Mouse (Mus musculus) skeletal muscle tissue, adult 2 months (tissue): ENCODE results near the gene Gm11444.

ENCODE experiments used
- DNase-seq: peaks from one replicate; pipeline ENCODE4 v3.0.0-alpha.2; 2012; ENCODE audit warnings: low read depth, low spot score

Gene Gm11444

DNA sequence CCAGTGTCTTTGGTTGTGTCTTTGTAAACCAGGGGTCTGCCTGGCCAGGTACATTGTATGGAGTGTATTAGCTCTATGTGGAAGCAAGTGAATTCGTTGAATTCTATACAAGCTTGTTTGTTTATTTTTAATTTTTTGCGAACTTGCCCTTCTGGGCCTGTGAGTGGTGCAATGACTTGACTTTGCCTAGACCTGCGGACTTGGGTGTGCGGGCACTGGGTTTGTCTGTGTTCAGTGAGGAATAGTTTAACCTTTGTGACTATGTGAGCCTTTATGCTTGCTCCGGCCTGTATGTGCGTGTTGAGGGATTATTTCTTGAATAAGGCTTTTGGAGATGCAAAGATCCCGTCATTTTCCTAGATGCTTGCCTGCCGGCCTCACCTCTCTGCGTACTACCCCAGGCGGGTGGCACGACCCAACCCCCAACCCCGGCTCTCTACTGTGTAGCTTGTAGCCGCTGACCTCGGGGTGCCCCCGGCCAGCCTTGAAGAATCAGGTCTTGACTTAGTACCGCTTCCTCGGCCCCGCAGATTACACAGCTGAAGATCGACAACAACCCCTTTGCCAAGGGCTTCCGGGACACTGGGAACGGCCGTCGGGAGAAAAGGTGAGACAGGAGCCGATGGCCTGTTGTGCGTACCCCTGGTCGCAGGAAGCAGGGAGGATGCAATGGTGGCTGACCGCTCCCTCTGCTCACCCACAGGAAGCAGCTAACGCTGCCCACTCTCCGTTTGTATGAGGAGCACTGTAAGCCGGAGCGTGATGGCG lies 13.4 kb downstream of the Gm11444 start:
- no peak for DNase-seq

DNA sequence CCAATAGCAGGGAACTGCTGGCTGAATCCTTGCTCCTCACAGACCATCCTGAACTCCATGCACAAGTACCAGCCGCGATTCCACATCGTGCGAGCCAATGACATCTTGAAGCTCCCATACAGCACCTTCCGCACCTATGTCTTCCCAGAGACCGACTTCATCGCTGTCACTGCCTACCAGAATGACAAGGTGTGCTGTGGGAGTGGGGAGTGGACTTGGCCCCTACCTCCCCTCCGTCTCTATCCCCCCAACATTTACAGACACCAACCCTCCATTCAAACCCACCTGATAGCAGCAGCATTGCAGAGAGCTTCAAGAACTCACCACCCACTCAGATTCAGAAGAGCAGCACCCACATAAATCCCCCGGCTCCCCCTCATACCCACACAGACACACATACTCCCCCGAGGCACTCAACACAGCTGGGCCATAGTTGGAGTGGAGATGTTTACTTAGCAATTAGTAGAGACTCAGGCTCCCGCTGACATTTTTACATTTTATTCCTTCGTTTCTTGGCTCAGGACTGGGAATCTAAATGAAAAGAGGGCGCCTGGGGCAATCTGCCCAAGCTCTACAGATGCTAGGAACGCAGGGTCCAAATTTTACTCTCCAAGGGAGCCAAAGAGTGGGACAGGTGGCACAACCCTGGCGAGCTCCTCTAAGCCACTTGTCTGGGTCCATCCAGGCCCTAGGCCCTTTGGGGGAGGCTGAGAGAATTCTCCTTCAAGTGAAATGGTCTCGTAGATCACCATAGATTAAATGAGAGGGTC lies 14.2 kb downstream of the Gm11444 start:
- DNase-seq = no peak

DNA sequence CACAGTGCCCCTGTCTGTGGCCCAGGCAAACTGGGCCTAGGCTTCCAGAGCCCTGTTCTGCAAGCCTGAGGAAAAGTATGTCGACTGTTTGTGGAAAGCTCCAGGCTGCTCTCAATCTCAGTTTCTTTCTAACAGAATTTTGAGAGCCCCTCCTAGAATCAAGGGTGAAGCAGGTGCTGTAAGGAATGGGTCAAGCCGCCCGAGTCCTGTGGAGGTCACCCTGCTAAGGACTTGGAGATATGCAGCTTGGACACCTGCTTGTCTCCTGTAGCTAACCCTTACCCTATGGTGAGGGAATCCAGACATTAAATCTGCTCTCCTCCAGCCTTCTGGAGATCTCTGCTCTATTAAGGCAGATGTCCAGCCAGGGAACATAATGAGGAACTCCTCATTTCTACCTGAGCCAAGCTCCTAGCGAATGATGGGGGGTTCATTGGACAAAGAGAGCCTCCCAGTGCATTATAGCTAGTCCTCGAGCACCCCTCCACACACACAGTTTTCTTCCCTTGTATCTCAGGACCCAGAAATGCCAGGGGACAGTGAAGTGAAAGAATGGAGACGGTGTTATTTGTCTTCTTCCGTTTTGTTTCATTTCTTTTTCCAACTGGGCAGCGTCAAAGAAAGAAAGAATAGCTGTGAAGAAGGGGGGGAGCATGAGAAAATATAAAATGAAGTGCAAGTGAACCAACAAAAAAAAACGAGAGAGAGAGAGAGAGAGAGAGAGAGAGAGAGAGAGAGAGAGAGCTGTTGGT lies 15.0 kb downstream of the Gm11444 start:
- DNase-seq = no peak

GRCm38 (mm10) chr11:85834386-85834931 lies 15.7 kb downstream of the Gm11444 start:
- DNase-seq = no peak

DNA sequence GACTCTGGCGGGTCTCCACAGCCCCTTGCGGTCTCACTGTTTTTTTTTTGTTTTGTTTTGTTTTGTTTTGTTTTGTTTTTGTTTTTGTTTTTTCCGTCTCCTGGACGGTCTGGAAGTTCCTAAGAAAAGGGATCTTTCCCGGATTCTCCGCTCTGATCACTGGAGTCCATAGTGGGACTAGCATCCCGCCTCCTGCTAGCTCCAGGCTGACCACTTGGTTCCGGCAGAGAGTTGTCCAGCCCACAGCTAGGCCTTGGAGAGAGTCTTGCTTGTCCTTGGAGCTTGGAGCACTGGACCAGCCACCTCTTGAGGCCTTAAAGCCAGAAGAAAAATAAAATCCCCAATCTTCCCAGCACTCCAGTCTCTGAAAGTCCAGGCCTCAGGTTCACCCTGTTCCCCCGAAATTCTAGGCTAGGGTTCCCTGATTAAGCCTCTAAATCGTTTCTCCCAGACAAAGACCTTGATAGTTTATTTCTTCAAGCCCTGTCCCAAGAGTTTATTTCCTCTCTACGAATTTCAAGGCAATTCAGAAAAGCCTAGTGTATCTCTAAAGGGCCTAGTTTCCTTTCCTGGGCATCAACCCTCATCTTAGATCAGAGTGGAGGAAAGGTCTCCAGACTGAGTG lies 16.3 kb downstream of the Gm11444 start:
- no peak for DNase-seq

DNA sequence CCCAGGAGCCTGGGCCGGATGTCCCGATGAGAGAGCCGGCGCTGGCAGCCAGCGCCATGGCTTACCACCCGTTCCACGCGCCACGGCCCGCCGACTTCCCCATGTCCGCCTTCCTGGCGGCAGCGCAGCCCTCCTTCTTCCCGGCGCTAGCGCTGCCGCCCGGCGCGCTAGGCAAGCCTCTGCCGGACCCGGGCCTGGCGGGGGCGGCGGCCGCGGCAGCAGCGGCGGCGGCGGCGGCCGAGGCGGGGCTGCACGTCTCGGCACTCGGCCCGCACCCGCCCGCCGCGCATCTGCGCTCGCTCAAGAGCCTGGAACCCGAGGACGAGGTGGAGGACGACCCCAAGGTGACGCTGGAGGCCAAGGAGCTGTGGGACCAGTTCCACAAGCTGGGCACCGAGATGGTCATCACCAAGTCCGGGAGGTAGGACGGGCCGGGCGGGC lies 17.0 kb downstream of the Gm11444 start:
- no peak for DNase-seq

DNA sequence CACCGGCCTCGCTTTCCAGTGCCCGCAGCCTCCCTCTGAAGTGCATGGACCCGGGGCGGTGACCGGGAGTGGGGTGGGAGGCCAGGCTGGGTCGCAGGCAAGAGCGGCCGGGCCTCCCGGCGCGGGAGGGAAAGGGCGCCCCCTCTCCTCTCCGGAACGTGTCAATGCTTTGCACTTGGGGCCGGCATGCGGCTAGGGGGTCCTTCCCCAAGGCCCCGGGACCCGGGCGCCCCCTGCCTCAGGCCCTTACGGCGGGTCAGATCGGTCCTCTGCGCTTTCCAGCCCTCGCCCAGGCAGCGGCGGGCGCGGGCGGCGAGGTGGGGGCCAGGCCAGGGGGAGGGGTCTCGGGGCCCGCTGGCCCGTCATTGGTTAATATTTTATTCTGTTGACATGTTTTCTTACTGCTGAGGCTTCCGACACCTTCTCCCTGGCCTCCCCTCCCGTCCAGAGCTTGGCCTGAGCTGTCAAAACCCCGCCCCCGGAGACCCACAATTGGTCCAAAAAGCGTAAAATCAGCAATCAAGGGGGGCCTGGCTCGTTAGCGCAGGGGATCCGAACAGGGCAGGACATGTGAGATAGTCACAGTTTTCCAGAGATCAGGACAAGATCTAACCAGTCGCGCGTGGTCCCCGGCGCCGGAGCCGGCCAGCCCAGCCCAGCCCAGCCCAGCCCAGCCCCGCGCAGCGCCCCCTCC lies 17.8 kb downstream of the Gm11444 start, which contains the start of gene Tbx2:
TSS of gene Tbx2 (plus strand) at position 321 of the 694 bp plus-strand sequence.
- peak; percentile 65 for DNase-seq

DNA sequence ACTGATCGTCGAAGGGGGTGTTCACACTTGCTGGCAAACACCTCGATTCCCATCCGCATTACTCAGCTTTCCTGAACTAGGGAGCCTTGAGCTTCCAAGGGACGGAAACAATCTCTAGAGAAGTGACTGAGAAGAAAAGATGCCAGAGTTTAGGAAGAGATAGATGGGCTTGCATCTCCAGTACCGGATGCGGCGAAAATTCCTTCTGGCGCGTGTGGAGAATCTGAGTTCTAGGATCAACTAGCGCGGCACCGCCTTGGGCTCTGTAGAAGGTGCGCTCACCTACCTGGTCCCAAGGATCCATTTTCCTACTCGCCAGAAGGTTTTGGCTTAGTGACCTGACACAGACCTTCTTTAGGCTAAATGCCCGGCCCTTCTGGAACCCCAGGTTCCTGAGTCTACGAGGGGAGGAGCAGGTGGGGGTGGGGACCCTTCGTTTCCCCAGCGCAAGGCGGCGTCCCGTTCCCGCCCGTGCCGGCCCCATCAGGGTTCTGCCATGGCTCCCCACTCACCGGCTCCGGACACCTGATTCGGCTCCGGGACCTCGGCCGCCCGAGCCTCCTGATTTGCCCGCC lies 18.4 kb downstream of the Gm11444 start:
- no peak for DNase-seq

DNA sequence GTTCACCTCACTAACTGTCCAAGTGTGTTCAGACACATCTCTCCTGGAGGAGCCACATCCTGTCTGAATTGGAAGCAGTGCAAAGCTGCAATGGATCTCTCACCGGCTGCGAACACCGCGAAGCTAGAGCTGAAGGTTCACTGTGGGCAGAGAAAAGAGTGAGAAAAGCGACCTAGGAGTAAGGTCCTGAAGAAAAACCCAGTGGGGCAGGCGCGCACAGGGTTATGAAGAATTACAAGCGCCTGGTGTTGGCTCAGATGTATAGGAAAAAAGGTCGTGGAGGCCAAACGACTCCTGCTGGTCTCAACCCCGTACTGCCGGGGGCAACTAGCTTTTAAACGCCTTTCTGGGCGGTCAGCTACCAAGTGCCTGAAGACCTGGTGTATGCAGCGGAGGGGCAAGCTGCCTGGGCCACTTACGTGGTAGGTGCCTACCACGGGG lies 19.2 kb downstream of the Gm11444 start:
- DNase-seq = no peak

GRCm38 (mm10) chr11:85829520-85830440 lies 20.4 kb downstream of the Gm11444 start:
- DNase-seq = no peak

GRCm38 (mm10) chr11:85828691-85829519 lies 21.2 kb downstream of the Gm11444 start:
- DNase-seq = no peak

DNA sequence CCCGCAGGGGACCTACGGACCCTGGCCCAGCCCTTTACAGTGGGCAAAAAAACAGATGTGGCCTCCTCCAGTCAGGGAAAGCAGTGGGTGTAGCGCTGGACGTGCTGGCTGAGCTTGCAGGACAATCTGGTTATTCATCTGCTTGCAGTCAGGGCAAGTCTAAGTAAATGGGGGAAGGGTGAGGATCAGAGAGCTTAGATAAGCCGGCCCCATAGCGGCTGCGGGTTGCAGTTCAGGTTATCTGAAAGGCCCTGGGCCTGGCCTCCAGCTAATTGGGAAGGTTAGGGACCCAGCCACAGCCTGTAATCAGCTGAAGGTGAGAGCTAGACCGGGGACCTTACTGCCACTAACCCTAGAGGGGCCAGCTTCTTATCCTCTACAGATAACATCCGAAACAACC lies 22.8 kb downstream of the Gm11444 start:
- DNase-seq = no peak

GRCm38 (mm10) chr11:85825823-85826222 lies 24.3 kb downstream of the Gm11444 start:
- no peak for DNase-seq

DNA sequence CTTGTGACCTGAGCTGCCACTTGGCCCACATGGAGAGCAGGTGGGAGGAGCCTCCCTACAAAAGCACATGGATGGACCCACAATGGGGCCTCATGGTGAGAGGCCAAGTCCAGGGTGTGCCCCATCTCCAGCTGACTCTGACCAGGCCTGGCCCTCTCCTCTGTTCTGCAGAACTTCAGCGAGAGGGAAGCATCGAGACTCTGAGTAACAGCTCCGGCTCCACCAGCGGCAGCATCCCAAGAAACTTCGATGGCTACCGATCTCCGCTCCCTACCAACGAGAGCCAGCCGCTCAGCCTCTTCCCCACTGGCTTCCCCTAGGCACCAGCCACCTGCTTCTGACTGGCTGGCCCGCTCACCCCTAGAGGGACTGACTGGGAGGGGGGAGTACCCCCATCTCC lies 25.1 kb downstream of the Gm11444 start:
- DNase-seq = no peak

DNA sequence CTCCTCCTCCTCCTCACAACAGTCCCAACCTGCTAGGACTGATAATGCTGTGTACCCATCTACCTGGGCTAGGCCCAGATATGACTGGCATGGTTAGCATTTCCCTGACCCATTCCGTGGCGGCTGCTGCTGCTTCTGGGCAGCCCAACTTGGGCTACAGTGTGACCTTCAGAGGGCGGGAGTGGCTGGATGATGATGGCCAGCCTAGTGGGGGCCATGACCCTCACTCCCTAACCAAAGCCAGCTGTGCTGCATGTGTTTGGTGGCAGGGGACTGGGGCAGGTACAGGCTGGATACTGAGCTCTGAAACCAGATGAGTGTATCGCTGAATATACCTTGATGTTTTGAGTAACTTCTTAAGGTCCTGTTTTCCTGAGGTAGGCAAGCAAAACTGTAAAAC lies 26.3 kb downstream of the Gm11444 start:
- no peak for DNase-seq

DNA sequence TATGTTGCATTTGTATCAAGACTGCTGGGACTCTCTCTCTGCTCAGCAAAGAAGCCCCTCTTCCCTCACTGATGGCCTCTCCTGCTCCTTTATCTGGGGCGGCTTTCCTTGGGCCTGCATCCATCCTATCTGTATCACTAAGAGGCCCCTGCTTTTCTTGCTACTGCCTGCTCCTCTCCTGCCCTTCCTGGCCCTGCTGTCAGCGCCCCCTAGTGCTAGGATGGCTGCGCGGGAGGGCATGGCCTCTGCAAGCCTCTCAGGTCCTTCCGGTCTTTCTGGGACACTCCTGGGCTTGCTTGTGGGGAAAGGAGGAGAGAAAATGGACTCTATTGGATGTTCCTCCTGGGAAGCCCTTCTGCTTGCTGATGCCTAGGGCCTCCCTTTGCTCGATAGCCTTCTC lies 27.0 kb downstream of the Gm11444 start:
- peak; percentile 59 for DNase-seq

- no peak for DNase-seq
These were observed 28.5 kb downstream of the Gm11444 start for GRCm38 (mm10) chr11:85821659-85822058.

- DNase-seq = no peak
These were observed 29.2 kb downstream of the Gm11444 start for GRCm38 (mm10) chr11:85820959-85821358.
